12 mouse cellular contexts compared by ENCODE assay signal in the genomic region with DNA sequence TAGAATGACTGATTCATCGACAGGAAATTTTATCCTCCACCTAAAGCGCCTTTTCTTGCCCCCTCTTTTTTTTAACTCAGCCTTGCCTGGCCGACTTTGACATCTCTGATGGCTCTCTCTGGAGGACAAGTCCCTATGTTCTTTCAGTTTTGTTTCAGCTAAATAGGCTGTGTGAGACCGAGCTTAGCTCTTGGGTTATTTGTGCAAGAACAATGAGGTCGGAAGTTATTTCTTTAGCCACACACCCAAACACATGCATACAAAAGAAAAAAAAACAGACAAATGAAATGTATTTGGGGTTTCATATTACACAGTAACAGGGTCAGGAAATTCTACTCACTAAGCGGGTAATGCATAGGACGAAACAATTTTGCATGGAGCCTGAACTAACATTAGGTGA.
DNase-seq lines count a peak whose midpoint lies in the region; ATAC-seq lines count a peak whose summit lies in the region.
"Had no signal": no experiment of that assay in that cellular context is flagged by ENCODE, and none has a peak within 500 bp of the region (broad histone marks: within the 10 kb centered on the region; RNA-seq: fewer than 3 reads in every experiment).

No protein-coding gene starts in this region.

- H3K36me3 ChIP-seq in intestine, embryonic 16.5 days (ENCODE audit: control insufficient read depth, insufficient read depth, low read length): no peaks in the 10 kb centered on the region
- H3K36me3 ChIP-seq in intestine, embryonic 15.5 days: no peaks in the 10 kb centered on the region
- H3K36me3 ChIP-seq in lung, embryonic 15.5 days: no peaks in the 10 kb centered on the region

- H3K27me3 ChIP-seq in intestine, embryonic 16.5 days (replicated peaks; ENCODE audit: control insufficient read depth, insufficient read depth, low read length): no peaks in the 10 kb centered on the region
- H3K27me3 ChIP-seq in intestine, embryonic 15.5 days (replicated peaks): 0 out of 2 replicates have a peak, but pooled peaks cover 3% of the 10 kb centered on the region
- peaks cover 20% of the 10 kb centered on the region; the same call in 1 of the 2 replicates for H3K27me3 ChIP-seq in lung, embryonic 15.5 days
- H3K27me3 ChIP-seq: Patski had no signal

- 0 out of 2 replicates have a peak, but pooled peaks cover 4% of the 10 kb centered on the region for H3K4me1 ChIP-seq in intestine, embryonic 16.5 days (ENCODE audit: control insufficient read depth, insufficient read depth, low read length)
- H3K4me1 ChIP-seq in intestine, embryonic 15.5 days (replicated peaks): peaks cover 4% of the 10 kb centered on the region; the same call in 1 of the 2 replicates
- H3K4me1 ChIP-seq in lung, embryonic 15.5 days: peaks cover 18% of the 10 kb centered on the region

- 58% methylated on average over 7 of the region's 7 CpGs for whole genome bisulfite sequencing in intestine, embryonic 16.5 days
- WGBS in intestine, embryonic 15.5 days: 54% methylated on average over 7 of the region's 7 CpGs
- WGBS in lung, embryonic 15.5 days: 31% methylated on average over 7 of the region's 7 CpGs

- peak overlapping the region; percentile 27; the same call in 1 of the 2 replicates for H3K27ac ChIP-seq in intestine, embryonic 16.5 days (ENCODE audit: low read length)
- no peak overlapping the region for H3K27ac ChIP-seq in intestine, embryonic 15.5 days
- H3K27ac ChIP-seq in lung, embryonic 15.5 days: peak overlapping the region; percentile 25

- H3K9me3 ChIP-seq in intestine, embryonic 16.5 days (ENCODE audit: control insufficient read depth, low read length): no peaks in the 10 kb centered on the region
- no peaks in the 10 kb centered on the region for H3K9me3 ChIP-seq in intestine, embryonic 15.5 days
- no peaks in the 10 kb centered on the region for H3K9me3 ChIP-seq in lung, embryonic 15.5 days

- H3K4me2 ChIP-seq in intestine, embryonic 16.5 days (ENCODE audit: low read depth, low read length): no peak overlapping the region
- H3K4me2 ChIP-seq in intestine, embryonic 15.5 days (replicated peaks): no peak overlapping the region
- 0 out of 2 replicates have a peak overlapping the region, but pooled peaks have one; percentile 17 for H3K4me2 ChIP-seq in lung, embryonic 15.5 days

- H3K9ac ChIP-seq in intestine, embryonic 16.5 days (ENCODE audit: low read depth, low read length): no peak overlapping the region
- no peak overlapping the region for H3K9ac ChIP-seq in intestine, embryonic 15.5 days
- H3K9ac ChIP-seq in lung, embryonic 15.5 days: no peak overlapping the region
- H3K9ac ChIP-seq: liver, postnatal 0 days had no signal

- no peak overlapping the region for H3K4me3 ChIP-seq in intestine, embryonic 16.5 days (ENCODE audit: low read length)
- no peak overlapping the region for H3K4me3 ChIP-seq in intestine, embryonic 15.5 days (replicated peaks)
- no peak overlapping the region for H3K4me3 ChIP-seq in lung, embryonic 15.5 days

- ATAC-seq in intestine, embryonic 16.5 days: no peak
- no peak for ATAC-seq in intestine, embryonic 15.5 days
- no peak for ATAC-seq in lung, embryonic 15.5 days (ENCODE audit: borderline replicate concordance, extremely low read depth, low FRiP score, low TSS enrichment)
- ATAC-seq in erythroblast, adult 5-6 weeks (replicated peaks; ENCODE audit: low FRiP score, poor library complexity, severe bottlenecking): no peak
- ATAC-seq: liver, postnatal 0 days; Patski had no signal

- peak; percentile 32 for DNase-seq in embryo, embryonic 10.5 days (ENCODE audit: low spot score)
- no peak for DNase-seq in embryo, embryonic 11 days
- DNase-seq in lung, adult 18-20 months: no peak
- DNase-seq in lung, postnatal 36 days: peak; percentile 3
- DNase-seq: cerebellum, adult 18-20 months; gastrocnemius, postnatal 36 days; liver, postnatal 0 days had no signal

Comparison
In these comparisons a context has a peak if more than half of its experiments do, and no peak if none do; other contexts are left out.
1. DNase-seq: peak in embryo, embryonic 10.5 days (single experiment) and lung, postnatal 36 days (single experiment); none in embryo, embryonic 11 days (single experiment) and lung, adult 18-20 months (0 of 2).